Mouse (Mus musculus) c-Kit-positive CD71-positive TER-119-positive erythroid progenitor cells, embryonic 14.5 days (primary cell): ENCODE measurements around the gene Nln.

Source experiments
- DNase-seq: peaks from one replicate; pipeline ENCODE4 v3.0.0-alpha.2; 2013; ENCODE audit warnings: low spot score

Gene Nln

GRCm38 (mm10) chr13:104015246-104016105 is 93.9 kb downstream of the Nln start:
- no peak for DNase-seq

- no peak for DNase-seq
Measured at GRCm38 (mm10) chr13:104014038-104014437, 95.4 kb downstream of the Nln start.

- no peak for DNase-seq
Measured at GRCm38 (mm10) chr13:104013380-104013779, 96.0 kb downstream of the Nln start.

- no peak for DNase-seq
Measured at GRCm38 (mm10) chr13:104012214-104012833, 97.1 kb downstream of the Nln start.

GRCm38 (mm10) chr13:104011289-104011688 is 98.1 kb downstream of the Nln start:
- no peak for DNase-seq

- no peak for DNase-seq
Measured at GRCm38 (mm10) chr13:104005231-104005845, 104.1 kb downstream of the Nln start.

- DNase-seq = no peak
Measured at GRCm38 (mm10) chr13:103994085-103994455, 115.3 kb downstream of the Nln start.

- DNase-seq = no peak
Measured at GRCm38 (mm10) chr13:103993142-103994084, 116.0 kb downstream of the Nln start.

GRCm38 (mm10) chr13:103986660-103987059 is 122.8 kb downstream of the Nln start:
- no peak for DNase-seq

- no peak for DNase-seq
Measured at GRCm38 (mm10) chr13:103985510-103986278, 123.7 kb downstream of the Nln start.

- DNase-seq = no peak
Measured at GRCm38 (mm10) chr13:103982376-103982775, 127.0 kb downstream of the Nln start.

GRCm38 (mm10) chr13:103980414-103980813 is 129.0 kb downstream of the Nln start:
- no peak for DNase-seq

- DNase-seq = no peak
Measured at GRCm38 (mm10) chr13:103978286-103978866, 131.0 kb downstream of the Nln start.

- DNase-seq = no peak
Measured at GRCm38 (mm10) chr13:103977844-103978243, 131.6 kb downstream of the Nln start.

GRCm38 (mm10) chr13:103976181-103976724 is 133.2 kb downstream of the Nln start:
- no peak for DNase-seq

GRCm38 (mm10) chr13:103975101-103975500 is 134.3 kb downstream of the Nln start:
- no peak for DNase-seq

GRCm38 (mm10) chr13:103973977-103974376 is 135.4 kb downstream of the Nln start:
- DNase-seq = no peak
